In the genomic region with DNA sequence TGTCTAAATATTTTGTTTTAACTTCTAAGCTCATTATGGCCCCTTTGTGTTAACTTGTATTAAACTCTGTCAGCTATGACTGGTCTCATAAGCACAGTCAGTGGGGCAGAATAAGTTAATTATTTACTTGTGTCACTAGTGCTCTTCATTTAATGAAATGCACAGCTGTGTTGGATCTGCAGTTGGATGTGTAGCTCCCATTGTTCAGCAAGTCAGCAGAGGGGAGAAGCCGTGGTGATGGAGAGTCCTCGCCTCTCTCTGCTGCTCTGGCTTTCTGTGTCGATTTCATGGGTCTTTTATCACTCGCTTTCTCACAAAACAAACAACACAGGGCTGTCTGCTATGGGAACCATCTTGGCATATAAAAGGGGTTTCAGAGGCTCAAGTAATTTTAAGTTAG, we compare ENCODE assay signal across 13 mouse cellular contexts. TPM values are rescaled to one million over a fixed set of nuclear protein-coding genes. Genes with fewer than 3 reads are reported as not detected.
A peak's percentile ranks its signal among the peaks of the same experiment; 100 is the strongest.
DNase-seq lines count a peak whose midpoint lies in the region; ATAC-seq and TF ChIP-seq lines count a peak whose summit lies in the region.
"Had no signal": no experiment of that assay in that cellular context is flagged by ENCODE, and none has a peak within 500 bp of the region (broad histone marks: within the 10 kb centered on the region; RNA-seq: fewer than 3 reads in every experiment).

No protein-coding gene starts in this region.

- no peaks in the 10 kb centered on the region for H3K9me3 ChIP-seq in hindbrain, embryonic 12.5 days (replicated peaks)
- no peaks in the 10 kb centered on the region for H3K9me3 ChIP-seq in midbrain, embryonic 14.5 days (ENCODE audit: control insufficient read depth, low read length)
- H3K9me3 ChIP-seq: liver, embryonic 13.5 days had no signal

- H3K27ac ChIP-seq in hindbrain, embryonic 12.5 days, result peak overlapping the region; percentile 74
- 0 out of 2 replicates have a peak overlapping the region, but pooled peaks have one; percentile 72 for H3K27ac ChIP-seq in midbrain, embryonic 14.5 days (replicated peaks; ENCODE audit: low read depth, low read length)
- no peak overlapping the region for H3K27ac ChIP-seq in gastrocnemius, adult 2 months
- H3K27ac ChIP-seq: liver, embryonic 13.5 days had no signal

- no peak overlapping the region for H3K9ac ChIP-seq in hindbrain, embryonic 12.5 days
- no peak overlapping the region for H3K9ac ChIP-seq in midbrain, embryonic 14.5 days (replicated peaks; ENCODE audit: low read length)
- H3K9ac ChIP-seq: liver, embryonic 13.5 days had no signal

- ATAC-seq in hindbrain, embryonic 12.5 days (ENCODE audit: low FRiP score), result peak; percentile 78
- ATAC-seq in midbrain, embryonic 14.5 days (ENCODE audit: low FRiP score, low TSS enrichment), result peak; percentile 54; the same call in 1 of the 2 replicates
- ATAC-seq in megakaryocyte-erythroid progenitor cell, adult 5-6 weeks (replicated peaks; ENCODE audit: low FRiP score, low TSS enrichment, poor library complexity, severe bottlenecking), result no peak

- H3K4me3 ChIP-seq in hindbrain, embryonic 12.5 days, result no peak overlapping the region
- no peak overlapping the region for H3K4me3 ChIP-seq in midbrain, embryonic 14.5 days (replicated peaks; ENCODE audit: low read depth, low read length)
- H3K4me3 ChIP-seq in lung, adult 2 months (replicated peaks; ENCODE audit: extremely low read depth, low read depth, low read length), result no peak overlapping the region
- H3K4me3 ChIP-seq in gastrocnemius, adult 2 months, result no peak overlapping the region
- H3K4me3 ChIP-seq: liver, embryonic 13.5 days had no signal

- no peak for TF ChIP-seq POLR2A in lung, adult 2 months (IDR thresholded peaks at IDR 0.05; ENCODE audit: borderline replicate concordance, extremely low read depth, low read depth, low read length)

- H3K27me3 ChIP-seq in hindbrain, embryonic 12.5 days, result no peaks in the 10 kb centered on the region
- peaks cover 9% of the 10 kb centered on the region; the same call in 1 of the 2 replicates for H3K27me3 ChIP-seq in midbrain, embryonic 14.5 days (ENCODE audit: control insufficient read depth, insufficient read depth, low read length)
- H3K27me3 ChIP-seq: liver, embryonic 13.5 days had no signal

- peaks cover 63% of the 10 kb centered on the region for H3K4me1 ChIP-seq in hindbrain, embryonic 12.5 days
- H3K4me1 ChIP-seq in midbrain, embryonic 14.5 days (ENCODE audit: control insufficient read depth, insufficient read depth, low read length), result peaks cover 58% of the 10 kb centered on the region
- peaks cover 5% of the 10 kb centered on the region for H3K4me1 ChIP-seq in lung, adult 2 months (ENCODE audit: control insufficient read depth, insufficient read depth, low read length)

- TF ChIP-seq CTCF in lung, adult 2 months (IDR thresholded peaks at IDR 0.05; ENCODE audit: insufficient read depth, low read length), result no peak
- TF ChIP-seq CTCF in gastrocnemius, adult 2 months (IDR thresholded peaks at IDR 0.05), result no peak

- H3K36me3 ChIP-seq in hindbrain, embryonic 12.5 days, result peaks cover 9% of the 10 kb centered on the region
- peaks cover 16% of the 10 kb centered on the region for H3K36me3 ChIP-seq in midbrain, embryonic 14.5 days (ENCODE audit: control insufficient read depth, insufficient read depth, low read length)

- intact Hi-C loops in gastrocnemius, adult 2 months (cut with DNase I), result no loop called here

- peak; percentile 43 for DNase-seq in MN1 (ENCODE audit: low spot score)
- DNase-seq in embryo, embryonic 9.5 days (ENCODE audit: extremely low spot score), result peak; percentile 68
- peak; percentile 71 for DNase-seq in midbrain, embryonic 14.5 days
- DNase-seq in lung, adult 2 months, result no peak
- no peak for DNase-seq in adrenal gland, postnatal 25 days
- no peak for DNase-seq in gastrocnemius, adult 2 months
- DNase-seq: adrenal gland, postnatal 14 days; heart, adult 11 months; liver, embryonic 13.5 days; thymus, postnatal 36 days had no signal

- 12% methylated on average over 4 of the region's 4 CpGs for WGBS in hindbrain, embryonic 12.5 days
- whole genome bisulfite sequencing in midbrain, embryonic 14.5 days, result 4% methylated on average over 4 of the region's 4 CpGs
- WGBS in lung, adult 2 months, result 74% methylated on average over 4 of the region's 4 CpGs

- no peak overlapping the region for H3K4me2 ChIP-seq in hindbrain, embryonic 12.5 days (replicated peaks)
- H3K4me2 ChIP-seq in midbrain, embryonic 14.5 days (ENCODE audit: low read length), result no peak overlapping the region
- H3K4me2 ChIP-seq: liver, embryonic 13.5 days had no signal

RNA-seq across cellular contexts. Expression of a gene that starts 45.0 kb away (rescaled TPM):
- 40.9 and 49.2 TPM in 2 replicates for polyA plus RNA-seq in hindbrain, embryonic 12.5 days (2016; fragmentation: Nextera tagmentation; extraction: Ambion mirVana)
- 16.2 and 25.1 TPM in 2 replicates for polyA plus RNA-seq in midbrain, embryonic 14.5 days (2014; fragmentation: Nextera tagmentation; extraction: Ambion mirVana)
- 0.05 and 0.13 TPM in 2 replicates for polyA plus RNA-seq in lung, adult 2 months (2012; rRNA removed)
- not detected in 2 replicates for total RNA-seq in adrenal gland, postnatal 25 days (2021)
- not detected for total RNA-seq in gastrocnemius, adult 2 months (2021)
- total RNA-seq in megakaryocyte-erythroid progenitor cell, adult 5-6 weeks (2014; fragmentation: Nextera tagmentation), result not detected in 2 replicates
- not detected in 2 replicates for total RNA-seq in megakaryocyte-erythroid progenitor cell, adult 5-6 weeks (2017)
- total RNA-seq: hematopoietic stem cell, adult 5-6 weeks had no signal
- polyA plus RNA-seq: liver, embryonic 13.5 days had no signal

Comparison
In these comparisons a context has a peak if more than half of its experiments do, and no peak if none do; other contexts are left out.
1. DNase-seq: peak in MN1 (single experiment), embryo, embryonic 9.5 days (single experiment) and midbrain, embryonic 14.5 days (single experiment); none in lung, adult 2 months (single experiment), adrenal gland, postnatal 25 days (single experiment) and gastrocnemius, adult 2 months (single experiment).